Comparison of ENCODE assay signal across 11 mouse cellular contexts in the genomic region with DNA sequence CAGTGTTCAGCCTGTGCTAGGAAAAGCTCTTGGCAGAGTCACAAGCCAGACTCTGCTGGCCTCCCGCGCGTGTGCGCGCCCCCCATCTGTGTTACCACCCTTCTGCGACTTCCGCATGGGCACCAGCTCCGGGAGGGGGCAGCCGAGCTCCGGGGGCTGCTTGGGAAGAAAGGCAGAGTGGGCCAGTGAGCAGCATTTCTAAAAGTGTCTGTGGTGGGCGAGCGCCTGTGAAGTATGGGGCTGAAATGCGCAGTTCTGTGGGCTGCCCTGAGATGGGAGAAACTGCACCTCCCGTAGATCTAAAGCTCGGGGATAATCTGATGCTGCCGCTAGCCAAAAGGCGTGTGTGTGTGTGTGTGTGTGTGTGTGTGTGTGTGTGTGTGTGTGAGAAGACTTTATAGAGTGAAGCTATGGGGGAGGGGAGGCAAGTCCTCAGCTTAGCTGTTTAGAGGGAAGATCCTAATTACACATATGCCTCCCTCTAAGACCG. TPM values are rescaled to one million over a fixed set of nuclear protein-coding genes. Genes with fewer than 3 reads are reported as not detected.
DNase-seq lines count a peak whose midpoint lies in the region; ATAC-seq and TF ChIP-seq lines count a peak whose summit lies in the region.
"Had no signal": no experiment of that assay in that cellular context is flagged by ENCODE, and none has a peak within 500 bp of the region (broad histone marks: within the 10 kb centered on the region; RNA-seq: fewer than 3 reads in every experiment).

No protein-coding gene starts in this region.

- 74% methylated on average over 18 of the region's 18 CpGs for WGBS in forebrain, embryonic 10.5 days
- WGBS in forebrain, embryonic 11.5 days, result 71% methylated on average over 18 of the region's 18 CpGs
- 59% methylated on average over 18 of the region's 18 CpGs for WGBS in limb, embryonic 12.5 days
- WGBS in kidney, embryonic 15.5 days, result 68% methylated on average over 18 of the region's 18 CpGs

- H3K9me3 ChIP-seq in forebrain, embryonic 10.5 days, result no peaks in the 10 kb centered on the region
- no peaks in the 10 kb centered on the region for H3K9me3 ChIP-seq in forebrain, embryonic 11.5 days (ENCODE audit: control insufficient read depth, low read length)
- no peaks in the 10 kb centered on the region for H3K9me3 ChIP-seq in limb, embryonic 12.5 days
- no peaks in the 10 kb centered on the region for H3K9me3 ChIP-seq in kidney, embryonic 15.5 days (replicated peaks)
- H3K9me3 ChIP-seq: lung, embryonic 15.5 days had no signal

- H3K9ac ChIP-seq in forebrain, embryonic 11.5 days (ENCODE audit: low read length), result no peak overlapping the region
- H3K9ac ChIP-seq in limb, embryonic 12.5 days (replicated peaks), result no peak overlapping the region
- no peak overlapping the region for H3K9ac ChIP-seq in kidney, embryonic 15.5 days
- H3K9ac ChIP-seq: lung, embryonic 15.5 days had no signal

- H3K4me3 ChIP-seq in forebrain, embryonic 10.5 days, result no peak overlapping the region
- no peak overlapping the region for H3K4me3 ChIP-seq in forebrain, embryonic 11.5 days (ENCODE audit: low read depth, low read length)
- H3K4me3 ChIP-seq in limb, embryonic 12.5 days (replicated peaks), result no peak overlapping the region
- no peak overlapping the region for H3K4me3 ChIP-seq in kidney, embryonic 15.5 days (replicated peaks)
- H3K4me3 ChIP-seq: lung, embryonic 15.5 days had no signal

- H3K36me3 ChIP-seq in forebrain, embryonic 10.5 days (replicated peaks), result no peaks in the 10 kb centered on the region
- no peaks in the 10 kb centered on the region for H3K36me3 ChIP-seq in forebrain, embryonic 11.5 days (ENCODE audit: control insufficient read depth, insufficient read depth, low read length)
- no peaks in the 10 kb centered on the region for H3K36me3 ChIP-seq in limb, embryonic 12.5 days
- H3K36me3 ChIP-seq in kidney, embryonic 15.5 days, result no peaks in the 10 kb centered on the region
- H3K36me3 ChIP-seq: lung, embryonic 15.5 days had no signal

- no peaks in the 10 kb centered on the region for H3K27me3 ChIP-seq in forebrain, embryonic 10.5 days (ENCODE audit: poor library complexity, severe bottlenecking)
- H3K27me3 ChIP-seq in forebrain, embryonic 11.5 days (ENCODE audit: control insufficient read depth, insufficient read depth, low read length), result no peaks in the 10 kb centered on the region
- peaks cover 18% of the 10 kb centered on the region for H3K27me3 ChIP-seq in limb, embryonic 12.5 days
- no peaks in the 10 kb centered on the region for H3K27me3 ChIP-seq in kidney, embryonic 15.5 days
- H3K27me3 ChIP-seq: lung, embryonic 15.5 days had no signal

- no peak for ATAC-seq in forebrain, embryonic 11.5 days (replicated peaks; ENCODE audit: low FRiP score)
- no peak for ATAC-seq in limb, embryonic 12.5 days (ENCODE audit: insufficient number of reproducible peaks, insufficient read depth, low FRiP score, low TSS enrichment, low read depth)
- ATAC-seq in megakaryocyte-erythroid progenitor cell, adult 5-6 weeks (replicated peaks; ENCODE audit: low FRiP score, low TSS enrichment, poor library complexity, severe bottlenecking), result no peak
- ATAC-seq in kidney, embryonic 15.5 days (replicated peaks; ENCODE audit: low FRiP score), result no peak

- peaks cover 66% of the 10 kb centered on the region for H3K4me1 ChIP-seq in forebrain, embryonic 10.5 days
- H3K4me1 ChIP-seq in forebrain, embryonic 11.5 days (replicated peaks; ENCODE audit: control insufficient read depth, insufficient read depth, low read length), result peaks cover 3% of the 10 kb centered on the region; the same call in 1 of the 2 replicates
- peaks cover 49% of the 10 kb centered on the region for H3K4me1 ChIP-seq in limb, embryonic 12.5 days (replicated peaks)
- H3K4me1 ChIP-seq in kidney, embryonic 15.5 days, result peaks cover 59% of the 10 kb centered on the region

- peak overlapping the region; percentile 57; the same call in 1 of the 2 replicates for H3K27ac ChIP-seq in forebrain, embryonic 10.5 days
- H3K27ac ChIP-seq in forebrain, embryonic 11.5 days (ENCODE audit: low read depth, low read length), result no peak overlapping the region
- 0 out of 2 replicates have a peak overlapping the region, but pooled peaks have one; percentile 23 for H3K27ac ChIP-seq in limb, embryonic 12.5 days
- no peak overlapping the region for H3K27ac ChIP-seq in kidney, embryonic 15.5 days
- H3K27ac ChIP-seq: lung, embryonic 15.5 days had no signal

- DNase-seq in forebrain, embryonic 10.5 days (ENCODE audit: extremely low spot score, low spot score), result no peak
- no peak for DNase-seq in forebrain, embryonic 11.5 days (ENCODE audit: low spot score)
- peak; percentile 73 for DNase-seq in brain, embryonic 14.5 days (ENCODE audit: low read depth)
- DNase-seq in frontal cortex, postnatal 25 days (ENCODE audit: low spot score in 2 of 2), result peak; percentile 50 to 59
- DNase-seq in kidney, postnatal 14 days, result no peak
- DNase-seq: kidney, postnatal 10 days had no signal

- TF ChIP-seq POLR2A in brain, embryonic 14.5 days (IDR thresholded peaks at IDR 0.05; ENCODE audit: borderline replicate concordance, extremely low read depth, insufficient read depth, insufficient read length, poor library complexity, severe bottlenecking), result no peak

- H3K4me2 ChIP-seq in forebrain, embryonic 11.5 days (ENCODE audit: low read depth, low read length, severe bottlenecking), result no peak overlapping the region
- no peak overlapping the region for H3K4me2 ChIP-seq in limb, embryonic 12.5 days
- no peak overlapping the region for H3K4me2 ChIP-seq in kidney, embryonic 15.5 days
- H3K4me2 ChIP-seq: lung, embryonic 15.5 days had no signal

- TF ChIP-seq CTCF in brain, embryonic 14.5 days (IDR thresholded peaks at IDR 0.05; ENCODE audit: borderline replicate concordance, extremely low read depth, insufficient read depth, insufficient read length), result no peak

RNA-seq across cellular contexts. Expression of a gene that starts 58.2 kb away (rescaled TPM):
- not detected in 2 replicates for polyA plus RNA-seq in forebrain, embryonic 10.5 days (2016; fragmentation: Nextera tagmentation; extraction: Ambion mirVana)
- not detected in 2 replicates for polyA plus RNA-seq in forebrain, embryonic 11.5 days (2014; fragmentation: Nextera tagmentation; extraction: Ambion mirVana)
- 0.16 TPM in 1 of 2 replicates, not detected in the other for polyA plus RNA-seq in brain, embryonic 14.5 days (2012; rRNA removed)
- not detected in 2 replicates for polyA plus RNA-seq in limb, embryonic 12.5 days (2016; fragmentation: Nextera tagmentation; extraction: Ambion mirVana)
- not detected in 2 replicates for total RNA-seq in megakaryocyte-erythroid progenitor cell, adult 5-6 weeks (2014; fragmentation: Nextera tagmentation)
- total RNA-seq in megakaryocyte-erythroid progenitor cell, adult 5-6 weeks (2017), result not detected in 2 replicates
- not detected in 2 replicates for polyA plus RNA-seq in kidney, embryonic 15.5 days (2015; fragmentation: Nextera tagmentation; extraction: Ambion mirVana)
- polyA plus RNA-seq: heart, embryonic 16.5 days; lung, embryonic 15.5 days had no signal

Comparison
In these comparisons a context has a peak if more than half of its experiments do, and no peak if none do; other contexts are left out.
1. H3K27ac ChIP-seq: peak in forebrain, embryonic 10.5 days (single experiment) and limb, embryonic 12.5 days (single experiment); none in forebrain, embryonic 11.5 days (single experiment) and kidney, embryonic 15.5 days (single experiment).
2. DNase-seq: peak in brain, embryonic 14.5 days (single experiment) and frontal cortex, postnatal 25 days (2 of 2); none in forebrain, embryonic 10.5 days (single experiment), forebrain, embryonic 11.5 days (single experiment) and kidney, postnatal 14 days (single experiment).